Mouse (Mus musculus) lung, postnatal 0 days (tissue): ENCODE measurements around the gene Uevld. TPM values are rescaled to one million over a fixed set of nuclear protein-coding genes. Genes with fewer than 3 reads are reported as not detected.
A peak's percentile ranks its signal among the peaks of the same experiment; 100 is the strongest.

Source experiments
- ATAC-seq: fragments of 200-750 bp; cut with Nextera tagmentation; 2 replicates; pipeline ENCODE4 v1.8.0; 2017; ENCODE audit warnings: moderate library complexity
- DNase-seq: peaks from one replicate; pipeline ENCODE4 v3.0.0-alpha.2; 2016; ENCODE audit warnings: low spot score
- H3K27ac ChIP-seq: fragments of 300-500 bp; sonication (generic); 2 replicates; pipeline ENCODE4 v1.5.1; 2014; ENCODE audit warnings: antibody characterized with exemption, mild to moderate bottlenecking, low read length, mixed read lengths
- H3K27me3 ChIP-seq: fragments of 300-500 bp; sonication (generic); replicated peaks from 2 replicates; pipeline ENCODE4 v1.6.1; 2014; ENCODE audit warnings: low read length, mixed read lengths; ENCODE audit not compliant: insufficient read depth
- H3K36me3 ChIP-seq: fragments of 300-500 bp; sonication (generic); 2 replicates; pipeline ENCODE4 v1.6.1; 2014; ENCODE audit warnings: low read length, mixed read lengths; ENCODE audit not compliant: insufficient read depth
- H3K4me1 ChIP-seq: fragments of 300-500 bp; sonication (generic); 2 replicates; pipeline ENCODE4 v1.6.1; 2014; ENCODE audit warnings: antibody characterized with exemption, low read depth, low read length, mixed read lengths; ENCODE audit not compliant: insufficient read depth
- H3K4me2 ChIP-seq: fragments of 300-500 bp; sonication (generic); replicated peaks from 2 replicates; pipeline ENCODE4 v1.6.1; 2014; ENCODE audit warnings: low read depth, mild to moderate bottlenecking, low read length, moderate library complexity, mixed read lengths
- H3K4me3 ChIP-seq: fragments of 300-500 bp; sonication (generic); 2 replicates; pipeline ENCODE4 v1.5.1; 2014; ENCODE audit warnings: low read depth, low read length
- H3K9ac ChIP-seq: fragments of 300-500 bp; sonication (generic); replicated peaks from 2 replicates; pipeline ENCODE4 v1.6.1; 2014; ENCODE audit warnings: low read depth, mild to moderate bottlenecking
- H3K9me3 ChIP-seq: fragments of 300-500 bp; sonication (generic); 2 replicates; pipeline ENCODE4 v1.6.1; 2016; ENCODE audit warnings: low read length, mixed read lengths
- CTCF ChIP-seq: IDR thresholded peaks from 2 replicates; pipeline ENCODE4 v1.5.1; 2016; ENCODE audit warnings: antibody characterized with exemption, mild to moderate bottlenecking
- EP300 ChIP-seq: IDR thresholded peaks from 2 replicates; pipeline ENCODE4 v1.6.1; 2016; ENCODE audit warnings: antibody characterized with exemption, mild to moderate bottlenecking, control low read depth
- WGBS: fragments of 180-500 bp; shearing (Covaris S2); extraction: QIAGEN DNeasy Blood & Tissue Kit; methylation state at CpG from one replicate; pipeline ENCODE4 v1.1.7; 2014; 5-methylcytosine and 5-hydroxymethylcytosine counted together
- polyA plus RNA-seq: library from polyadenylated mRNA; unstranded; fragments of >200 nt; fragmentation: Nextera tagmentation; extraction: Ambion mirVana; gene quantifications from 2 replicates; pipeline ENCODE4 v1.2.1, GENCODE M21; 2015

Gene Uevld
- polyA plus RNA-seq, 1 experiment from 2014 or later, result 4.1 TPM

DNA sequence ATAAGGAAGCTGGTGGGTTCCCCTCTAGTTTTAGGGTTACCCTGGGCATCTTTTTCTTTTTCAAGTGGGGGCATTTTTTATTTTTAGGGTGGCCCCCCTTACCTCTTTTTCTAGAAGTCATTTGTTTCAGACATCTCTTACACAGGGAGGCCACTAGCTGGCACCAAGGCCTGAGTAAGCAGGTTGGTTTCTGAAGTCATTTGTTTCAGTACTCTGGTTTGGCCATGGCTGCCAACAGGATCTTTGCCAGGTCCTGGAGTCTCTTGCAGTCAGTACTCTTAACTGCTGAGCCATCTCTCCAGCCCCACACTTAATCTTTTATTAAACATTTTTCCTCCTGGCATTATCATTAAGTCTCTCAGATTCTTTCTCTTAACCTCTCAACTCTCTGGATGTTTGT, 3.8 kb upstream of the Uevld start:
- Histone ChIP-seq H3K4me2 (no peak overlapping the region), H3K4me1 (no peaks in the 10 kb centered on the region; the same call in 1 of the 2 replicates), H3K9me3 (no peaks in the 10 kb centered on the region), H3K9ac (no peak overlapping the region), H3K36me3 (no peaks in the 10 kb centered on the region), H3K27ac (no peak overlapping the region), H3K27me3 (no peaks in the 10 kb centered on the region), H3K4me3 (no peak overlapping the region)
- DNase-seq (no peak), ATAC-seq (no peak)
- no peak for TF ChIP-seq EP300
- no peak for TF ChIP-seq CTCF

DNA sequence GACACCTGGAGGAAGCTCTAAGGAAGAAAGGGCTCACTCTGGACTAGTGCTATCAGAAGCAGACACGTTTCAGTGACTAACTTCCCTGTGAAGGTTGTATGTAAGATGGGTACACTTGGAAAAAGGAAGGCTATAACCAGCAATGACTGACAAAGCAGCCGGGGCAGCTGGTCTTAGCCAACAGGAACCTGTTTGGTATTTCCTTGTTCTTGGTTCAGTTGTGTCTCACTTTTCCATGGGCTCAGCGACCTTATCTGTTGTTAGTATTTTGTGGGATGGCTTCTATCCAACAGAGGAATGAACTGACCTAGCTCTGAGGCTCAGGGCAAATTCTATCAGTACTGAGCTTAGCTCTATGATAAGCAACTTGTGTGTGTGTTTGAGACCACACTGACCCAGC, 2.7 kb upstream of the Uevld start:
- Histone ChIP-seq H3K9me3 (no peaks in the 10 kb centered on the region), H3K4me2 (no peak overlapping the region), H3K27ac (no peak overlapping the region), H3K36me3 (no peaks in the 10 kb centered on the region), H3K9ac (no peak overlapping the region), H3K4me3 (no peak overlapping the region), H3K4me1 (no peaks in the 10 kb centered on the region; the same call in 1 of the 2 replicates), H3K27me3 (no peaks in the 10 kb centered on the region)
- 34% methylated on average over 3 of the region's 3 CpGs for whole genome bisulfite sequencing
- TF ChIP-seq EP300, result no peak
- TF ChIP-seq CTCF, result no peak
- DNase-seq, result no peak
- no peak for ATAC-seq

DNA sequence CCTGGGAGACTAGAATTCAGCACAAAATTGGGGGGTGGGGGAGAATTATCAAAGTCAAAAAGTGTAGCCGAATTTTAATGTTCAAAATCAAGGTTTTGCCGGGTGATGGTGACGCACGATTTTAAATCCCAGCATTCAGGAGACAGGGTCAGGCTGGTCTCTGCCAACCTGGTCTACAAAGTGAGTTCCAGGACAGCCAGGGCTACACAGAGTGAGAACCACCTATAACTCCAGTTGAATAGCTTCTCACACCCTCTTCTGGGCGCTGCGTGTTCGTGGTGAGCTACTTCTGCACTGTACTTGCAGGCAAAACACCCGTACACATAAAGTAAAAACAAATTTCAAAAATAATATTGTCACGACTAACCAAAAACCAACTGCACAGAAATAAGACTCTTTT, 526 bp upstream of the Uevld start:
- 16% methylated on average over 9 of the region's 9 CpGs for WGBS
- TF ChIP-seq CTCF (no peak), EP300 (no peak)
- H3K4me2 ChIP-seq, result peak overlapping the region; percentile 90
- no peaks in the 10 kb centered on the region for H3K9me3 ChIP-seq
- ATAC-seq (no peak), DNase-seq (no peak)
- H3K27me3 ChIP-seq, result no peaks in the 10 kb centered on the region
- peak overlapping the region; percentile 68 for H3K4me3 ChIP-seq
- H3K9ac ChIP-seq, result peak overlapping the region; percentile 69; the same call in 1 of the 2 replicates
- H3K36me3 ChIP-seq, result peaks cover 9% of the 10 kb centered on the region; the same call in 1 of the 2 replicates
- no peaks in the 10 kb centered on the region; the same call in 1 of the 2 replicates for H3K4me1 ChIP-seq
- no peak overlapping the region for H3K27ac ChIP-seq

DNA sequence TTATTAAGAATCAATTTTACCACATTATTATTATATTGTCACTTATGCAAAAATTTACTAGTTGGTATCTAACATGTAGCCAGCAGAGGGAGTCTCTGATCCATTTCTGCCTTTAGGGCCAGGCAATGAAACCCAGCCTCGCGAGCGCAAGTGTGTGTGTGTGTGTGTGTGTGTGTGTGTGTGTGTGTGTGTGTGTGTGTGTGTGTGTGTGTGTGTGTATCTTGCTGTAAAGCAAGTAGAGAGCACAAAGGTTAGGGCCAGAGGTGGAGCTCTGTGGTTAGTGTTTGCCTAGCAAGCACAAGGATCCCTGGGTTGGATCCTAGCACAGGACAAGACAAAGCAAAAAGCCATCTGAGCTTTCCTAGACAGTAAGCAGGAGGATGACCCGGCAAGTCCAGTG, 22.5 kb downstream of the Uevld start:
- Histone ChIP-seq H3K4me1 (no peaks in the 10 kb centered on the region), H3K4me2 (no peak overlapping the region), H3K36me3 (peaks cover 9% of the 10 kb centered on the region), H3K9me3 (no peaks in the 10 kb centered on the region), H3K27ac (no peak overlapping the region), H3K4me3 (no peak overlapping the region), H3K9ac (no peak overlapping the region), H3K27me3 (no peaks in the 10 kb centered on the region)
- ATAC-seq (peak; percentile 47), DNase-seq (peak; percentile 66)
- TF ChIP-seq CTCF (peak; percentile 68), EP300 (no peak)
- 22% methylated on average over 4 of the region's 4 CpGs for WGBS

DNA sequence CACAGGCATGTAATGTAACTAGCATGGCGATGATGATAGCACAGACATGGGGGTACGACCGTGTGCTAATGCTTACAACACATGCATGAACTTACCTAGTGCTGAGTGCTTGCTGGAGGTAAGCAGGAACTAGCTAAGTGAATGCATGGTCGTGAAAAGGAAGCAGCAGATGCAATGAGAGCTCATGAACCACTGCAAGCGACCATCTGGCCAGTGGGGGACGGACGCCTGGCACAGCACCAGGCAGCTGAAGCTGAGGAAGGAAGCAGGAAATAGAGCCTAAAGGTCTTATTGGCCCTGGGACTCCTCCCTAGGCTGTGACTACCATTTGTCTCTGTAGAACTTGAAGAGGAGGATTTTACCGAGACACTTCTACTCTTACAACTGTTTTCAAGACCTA, 23.5 kb downstream of the Uevld start:
- TF ChIP-seq EP300 (no peak), CTCF (peak; percentile 12; the same call in 1 of the 2 replicates)
- DNase-seq, result no peak
- Histone ChIP-seq H3K9me3 (no peaks in the 10 kb centered on the region), H3K36me3 (peaks cover 12% of the 10 kb centered on the region), H3K4me2 (no peak overlapping the region), H3K27ac (no peak overlapping the region), H3K4me1 (no peaks in the 10 kb centered on the region), H3K27me3 (no peaks in the 10 kb centered on the region), H3K4me3 (no peak overlapping the region), H3K9ac (no peak overlapping the region)
- ATAC-seq, result no peak
- 63% methylated on average over 8 of the region's 8 CpGs for WGBS

DNA sequence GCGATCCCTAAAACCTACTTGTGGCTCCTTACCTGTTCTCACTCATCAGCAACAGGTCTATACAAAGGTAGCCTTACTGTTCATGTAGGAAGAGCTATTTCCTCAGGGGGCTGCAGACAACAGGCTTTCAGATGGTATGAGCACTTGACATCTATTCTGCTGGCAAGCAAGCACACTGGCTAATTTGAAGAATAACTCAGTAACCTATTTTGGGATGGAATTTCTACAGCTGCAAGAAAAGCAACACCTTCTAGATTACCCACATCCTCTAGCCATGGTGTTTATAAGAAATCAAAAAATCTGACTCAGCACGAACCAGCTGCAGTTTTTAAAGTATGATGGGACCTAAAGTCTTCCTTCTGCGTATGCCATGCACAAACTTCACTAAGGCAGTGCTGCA, 27.0 kb downstream of the Uevld start:
- Histone ChIP-seq H3K27me3 (no peaks in the 10 kb centered on the region), H3K4me1 (no peaks in the 10 kb centered on the region), H3K4me2 (no peak overlapping the region), H3K4me3 (no peak overlapping the region), H3K27ac (no peak overlapping the region), H3K36me3 (peaks cover 9% of the 10 kb centered on the region), H3K9me3 (no peaks in the 10 kb centered on the region), H3K9ac (no peak overlapping the region)
- 93% methylated on average over 3 of the region's 3 CpGs for WGBS
- ATAC-seq (no peak), DNase-seq (no peak)
- no peak for TF ChIP-seq EP300
- TF ChIP-seq CTCF, result no peak

DNA sequence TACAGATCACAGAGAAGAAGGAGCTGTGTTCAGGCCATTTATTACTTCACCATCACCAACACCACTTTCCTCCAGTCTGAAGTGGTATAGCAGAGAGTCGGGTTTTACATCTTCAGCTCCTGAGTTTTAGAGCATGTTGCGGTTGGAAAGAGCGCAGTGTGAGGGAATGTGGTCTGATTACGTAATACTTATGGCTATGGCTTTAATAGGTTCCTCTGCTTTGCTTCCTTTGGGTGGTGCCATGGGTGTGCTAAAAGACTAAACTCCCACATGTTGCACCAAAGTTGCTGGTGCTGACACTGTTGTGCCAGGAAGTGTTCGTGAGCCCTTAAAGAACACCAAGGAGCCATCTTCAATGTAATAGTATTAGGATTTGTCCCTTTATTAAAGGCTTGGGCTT, 30.0 kb downstream of the Uevld start:
- Histone ChIP-seq H3K4me2 (no peak overlapping the region), H3K27ac (no peak overlapping the region), H3K9ac (no peak overlapping the region), H3K27me3 (no peaks in the 10 kb centered on the region), H3K36me3 (peaks cover 9% of the 10 kb centered on the region), H3K9me3 (no peaks in the 10 kb centered on the region), H3K4me1 (no peaks in the 10 kb centered on the region), H3K4me3 (no peak overlapping the region)
- DNase-seq, result no peak
- TF ChIP-seq CTCF, result no peak
- TF ChIP-seq EP300, result no peak
- 82% methylated on average over 5 of the region's 5 CpGs for WGBS
- ATAC-seq, result no peak
